Mouse (Mus musculus) bone marrow macrophage, adult 2 months (primary cell): Measurements from ENCODE around the gene Rtl3.

Experiments
- CTCF ChIP-seq: IDR thresholded peaks from 2 replicates; pipeline ENCODE4 v1.5.1; 2012; ENCODE audit warnings: low read depth, mild to moderate bottlenecking, low read length, moderate library complexity
- POLR2A ChIP-seq: IDR thresholded peaks from 2 replicates; pipeline ENCODE4 v1.6.1; 2012; ENCODE audit warnings: mild to moderate bottlenecking, low read depth, low read length, borderline replicate concordance

DNA sequence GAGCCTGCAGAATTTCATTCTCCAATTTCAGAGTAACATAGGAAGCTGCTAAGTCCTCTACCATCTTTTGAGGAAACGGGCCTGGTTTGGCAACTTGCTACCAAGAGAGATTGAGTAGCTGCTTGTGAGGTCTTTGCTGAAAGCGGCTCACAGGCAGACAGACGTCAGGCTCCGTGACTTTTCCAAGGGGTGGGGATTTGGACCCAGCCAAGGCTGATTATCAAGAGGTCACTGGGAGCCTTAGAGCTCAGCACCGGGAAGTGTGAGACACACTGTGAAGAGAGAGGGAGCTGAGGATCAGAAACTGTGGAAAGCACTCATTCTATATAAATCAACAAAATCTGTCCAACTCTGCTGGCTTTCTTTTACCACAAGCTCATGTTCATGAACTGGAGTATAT is 853 bp downstream of the Rtl3 start:
- no peak for TF ChIP-seq POLR2A
- TF ChIP-seq CTCF: no peak
